9 mouse cellular contexts compared by ENCODE assay signal in genomic region chr10:60193532-60194423, GRCm38 (mm10). TPM values are rescaled to one million over a fixed set of nuclear protein-coding genes. Genes with fewer than 3 reads are reported as not detected.
A peak's percentile ranks its signal among the peaks of the same experiment; 100 is the strongest.
DNase-seq lines count a peak whose midpoint lies in the region; ATAC-seq and TF ChIP-seq lines count a peak whose summit lies in the region.
"Had no signal": no experiment of that assay in that cellular context is flagged by ENCODE, and none has a peak within 500 bp of the region (broad histone marks: within the 10 kb centered on the region; RNA-seq: fewer than 3 reads in every experiment).

No protein-coding gene starts in this region.

- peaks cover 38% of the 10 kb centered on the region for H3K4me1 ChIP-seq in heart, postnatal 0 days (ENCODE audit: control insufficient read depth, insufficient read depth)

- H3K36me3 ChIP-seq in heart, postnatal 0 days (replicated peaks; ENCODE audit: control insufficient read depth, insufficient read depth, low read length): no peaks in the 10 kb centered on the region
- H3K36me3 ChIP-seq: G1E had no signal

- ATAC-seq in heart, postnatal 0 days (ENCODE audit: insufficient read depth, low read depth): peak; percentile 43; the same call in 1 of the 2 replicates

- no peak overlapping the region; the same call in 1 of the 2 replicates for H3K9ac ChIP-seq in heart, postnatal 0 days (replicated peaks; ENCODE audit: low read depth, low read length)

- H3K27ac ChIP-seq in heart, postnatal 0 days (ENCODE audit: low read depth): no peak overlapping the region

- no peak overlapping the region for H3K4me3 ChIP-seq in heart, postnatal 0 days (ENCODE audit: low read depth, low read length)

- no peaks in the 10 kb centered on the region for H3K9me3 ChIP-seq in heart, postnatal 0 days (replicated peaks; ENCODE audit: control insufficient read depth, low read length)
- H3K9me3 ChIP-seq: G1E had no signal

- peak overlapping the region; percentile 45 for H3K4me2 ChIP-seq in heart, postnatal 0 days (ENCODE audit: low read depth, low read length)

- peak; percentile 59 to 68 for DNase-seq in frontal cortex, postnatal 10 days (ENCODE audit: low spot score in 2 of 2)
- DNase-seq in frontal cortex, postnatal 25 days (ENCODE audit: low spot score in 2 of 2): no peak
- peak; percentile 67 to 69 for DNase-seq in urinary bladder, postnatal 4 days (ENCODE audit: low spot score in 2 of 2)
- DNase-seq in urinary bladder, postnatal 10 days (ENCODE audit: low spot score): no peak
- peak; percentile 56 for DNase-seq in heart, postnatal 0 days (ENCODE audit: low spot score)
- peak; percentile 68 for DNase-seq in liver
- peak; percentile 48 for DNase-seq in ovary, postnatal 14 days (ENCODE audit: low spot score)
- DNase-seq in left cerebral cortex, adult 18-20 months (ENCODE audit: low spot score in 2 of 2): no peak

- 12% methylated on average over 18 of the region's 19 CpGs for WGBS in heart, postnatal 0 days

- H3K27me3 ChIP-seq in heart, postnatal 0 days (ENCODE audit: control insufficient read depth, insufficient read depth, low read length): peaks cover 25% of the 10 kb centered on the region; the same call in 1 of the 2 replicates

- TF ChIP-seq EP300 in heart, postnatal 0 days (IDR thresholded peaks at IDR 0.05; ENCODE audit: low read depth): no peak

- TF ChIP-seq CTCF in heart, postnatal 0 days (IDR thresholded peaks at IDR 0.05; ENCODE audit: low read depth): no peak

RNA-seq across cellular contexts. Expression of gene Chst3, which starts 25.3 kb away (rescaled TPM):
- 2.2 and 2.4 TPM in 2 replicates for total RNA-seq in heart, postnatal 0 days (2014; rRNA removed; ENCODE audit: low replicate concordance)
- 0.20 and 0.27 TPM in 2 replicates for polyA plus RNA-seq in heart, postnatal 0 days (2015; fragmentation: Nextera tagmentation; extraction: Ambion mirVana)
- 1 to 10 TPM in 1 of 2 experiments, under 1 TPM in 1; 0.65 to 1.1 TPM for total RNA-seq in left cerebral cortex, adult 18-20 months (2021)
- polyA plus RNA-seq: G1E had no signal

Comparison
In these comparisons a context has a peak if more than half of its experiments do, and no peak if none do; other contexts are left out.
1. DNase-seq: peak in frontal cortex, postnatal 10 days (2 of 2), urinary bladder, postnatal 4 days (2 of 2), heart, postnatal 0 days (single experiment), liver (single experiment) and ovary, postnatal 14 days (single experiment); none in frontal cortex, postnatal 25 days (0 of 2), urinary bladder, postnatal 10 days (single experiment) and left cerebral cortex, adult 18-20 months (0 of 2).